Mouse (Mus musculus) urinary bladder, postnatal 36 days (tissue): ENCODE results near the gene Cacna2d3.

ENCODE experiments used
- DNase-seq, 2 experiments: peaks; one replicate each; pipeline ENCODE4 v3.0.0; 2022; ENCODE audit warnings: low spot score in 2 of 2, mixed read lengths in 1 of 2

The Cacna2d3 gene

DNA sequence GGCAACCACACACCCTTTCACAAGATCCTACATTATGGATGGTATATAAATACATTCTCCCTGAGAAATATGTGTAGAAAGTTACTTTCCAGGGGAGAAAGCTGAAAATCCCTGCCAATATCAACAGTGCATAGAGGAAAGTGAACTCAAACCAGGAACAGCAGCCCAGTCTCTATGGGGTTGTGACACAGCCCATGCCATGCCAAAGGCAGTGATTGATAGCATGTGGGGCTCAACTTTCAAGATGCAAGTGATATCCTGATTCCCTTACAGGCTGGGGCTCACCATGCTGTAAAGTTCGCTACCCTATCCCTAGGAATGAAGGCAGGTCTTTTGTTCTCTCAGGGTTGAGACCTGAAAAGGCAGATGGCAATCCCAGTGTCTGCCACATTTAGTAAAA is 229.9 kb downstream of the Cacna2d3 start:
- no peak for DNase-seq

DNA sequence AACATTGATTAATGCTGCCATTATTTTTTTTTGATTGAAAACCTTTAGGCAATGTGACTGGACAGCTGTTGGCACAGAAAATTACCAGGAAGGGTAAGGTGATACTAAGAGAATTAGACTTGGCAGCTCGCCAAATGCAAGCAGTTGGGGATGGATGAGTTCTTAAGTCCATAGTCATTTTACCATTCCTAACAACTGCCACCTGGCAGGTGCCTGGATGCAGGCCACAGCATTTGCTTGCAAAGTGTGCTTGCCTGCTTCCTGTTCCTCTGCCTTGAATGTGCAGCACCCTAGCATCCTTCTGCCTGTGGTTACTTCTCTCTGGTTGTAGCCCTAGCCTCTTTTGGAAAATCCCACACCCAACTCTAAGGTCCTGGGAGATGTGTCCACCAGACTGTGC is 236.2 kb downstream of the Cacna2d3 start:
- DNase-seq, result no peak

DNA sequence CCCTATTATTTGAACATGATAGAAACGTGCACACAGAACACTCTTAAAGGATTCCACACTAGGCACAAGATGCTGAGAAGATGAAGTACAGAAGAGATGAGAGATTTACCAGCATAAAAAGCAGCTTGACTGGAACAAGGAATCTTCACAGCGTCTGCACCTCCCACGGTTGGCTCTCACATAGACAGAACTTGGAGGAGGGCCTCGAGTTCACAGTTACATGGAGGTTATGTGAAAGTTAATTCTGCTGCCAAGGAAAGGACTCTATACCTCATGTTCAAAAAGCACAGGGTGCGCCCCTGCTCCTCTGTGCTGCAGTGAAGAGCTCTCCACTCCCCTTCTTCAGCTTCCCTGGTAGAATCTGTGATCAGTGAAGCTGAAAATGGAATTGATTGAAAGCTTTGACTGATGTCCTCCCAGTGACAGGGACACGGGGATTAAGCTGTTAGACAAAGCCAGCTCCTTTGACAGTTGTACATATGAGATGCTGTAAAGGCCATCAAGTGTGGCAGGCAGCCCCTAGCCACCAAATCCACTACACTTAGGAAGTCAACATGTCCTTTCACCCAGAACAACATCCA is 243.2 kb downstream of the Cacna2d3 start:
- DNase-seq, result no peak

DNA sequence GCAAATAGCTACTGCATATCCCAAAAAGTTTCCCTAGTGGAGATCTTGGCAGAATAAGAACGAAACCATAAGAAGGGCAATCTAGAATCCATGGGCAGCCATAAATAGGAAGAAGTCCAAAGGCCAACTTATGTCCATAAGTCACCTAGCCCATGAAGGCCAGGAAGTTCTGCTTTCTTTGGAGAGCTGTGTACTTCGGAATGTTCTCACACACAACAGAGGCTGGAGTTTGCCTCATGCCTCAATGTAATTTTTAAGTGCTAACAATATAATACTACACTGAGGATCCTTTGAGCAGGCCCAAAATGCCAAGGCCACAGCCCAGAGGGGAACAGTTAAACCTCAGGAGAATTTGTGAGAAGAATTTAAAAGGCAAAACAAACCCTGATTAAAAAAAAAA is 257.4 kb downstream of the Cacna2d3 start:
- DNase-seq, result no peak

DNA sequence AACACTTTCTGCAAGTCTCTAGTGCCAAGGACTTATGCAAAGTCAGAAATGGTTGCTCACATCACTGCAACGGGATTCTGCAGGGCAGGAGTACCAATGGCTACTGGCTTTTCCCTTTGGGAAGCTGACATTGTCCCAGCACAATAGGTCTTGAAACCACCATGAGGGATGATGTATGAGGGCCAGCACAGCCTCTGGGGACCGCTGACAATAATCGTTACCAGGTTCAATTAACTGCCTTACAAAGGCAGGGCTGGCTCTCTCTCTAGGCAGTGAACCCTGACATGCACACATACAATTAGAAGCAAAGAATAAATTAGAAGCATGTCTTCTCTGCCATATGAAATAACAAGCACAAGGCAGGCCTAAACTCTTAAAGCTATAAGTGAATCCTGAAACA is 272.5 kb downstream of the Cacna2d3 start:
- DNase-seq, result no peak

DNA sequence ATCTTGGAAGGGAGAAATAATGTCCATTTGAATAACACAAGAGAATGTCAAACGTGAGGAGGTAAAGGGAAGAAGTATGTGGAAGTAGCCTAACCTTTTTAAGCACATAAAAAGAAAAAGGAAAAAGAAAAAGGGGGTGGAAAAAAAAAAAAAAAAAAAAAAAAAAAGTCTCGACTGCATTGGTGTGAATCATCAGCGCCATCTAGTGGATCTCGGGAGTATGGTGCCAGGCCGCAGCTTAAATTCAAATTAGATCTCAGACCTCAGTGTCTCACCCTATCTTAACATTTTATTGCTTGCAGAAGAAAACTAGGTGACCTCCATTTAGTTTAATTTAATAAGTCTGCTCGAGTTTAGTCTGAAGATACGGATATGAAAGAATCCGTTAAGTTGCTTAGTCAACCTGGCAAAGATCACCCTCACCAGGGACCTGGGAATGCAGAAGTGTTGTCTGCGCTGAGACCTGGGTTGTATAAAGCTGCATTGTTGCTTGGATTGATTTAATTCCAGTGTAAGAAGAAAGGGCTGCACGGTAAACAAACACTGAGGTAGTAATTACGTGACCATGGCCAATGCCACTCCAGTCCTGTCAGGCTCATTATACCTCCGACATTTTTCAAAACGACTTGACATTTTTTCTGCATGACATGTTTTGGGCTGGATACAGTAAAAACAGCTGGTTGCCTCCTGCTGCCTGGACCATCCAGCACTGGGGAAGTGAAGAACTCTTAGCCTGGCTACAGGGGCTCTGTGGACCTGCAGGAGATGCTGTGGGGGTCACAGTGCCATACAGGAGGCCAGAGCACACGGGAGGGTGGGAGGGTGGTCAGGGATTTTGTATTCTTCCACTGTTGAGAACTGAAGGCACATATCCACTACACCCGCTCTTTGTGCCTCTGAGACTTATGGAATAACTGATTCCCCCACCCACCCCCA is 278.3 kb downstream of the Cacna2d3 start:
- peak; percentile 6 to 25 for DNase-seq

DNA sequence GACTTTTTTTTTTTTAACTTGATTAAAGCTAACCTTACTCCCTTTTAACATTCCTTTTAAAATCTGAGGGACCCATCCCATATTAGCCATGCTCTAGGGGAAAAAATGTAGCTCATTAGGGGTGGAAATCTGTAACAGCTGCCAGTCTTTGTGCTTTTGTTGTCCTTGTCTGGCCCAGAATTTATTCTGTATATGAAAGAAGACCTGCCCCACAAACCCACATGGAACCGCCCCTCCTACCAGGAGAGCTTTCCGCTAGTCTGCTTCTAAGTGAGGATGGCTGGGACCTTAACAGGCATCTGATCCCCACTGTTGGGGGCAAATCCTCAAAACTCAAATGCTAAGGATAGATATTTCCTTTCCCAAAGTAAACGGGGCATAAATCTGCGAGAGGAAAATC is 279.2 kb downstream of the Cacna2d3 start:
- DNase-seq, result no peak

DNA sequence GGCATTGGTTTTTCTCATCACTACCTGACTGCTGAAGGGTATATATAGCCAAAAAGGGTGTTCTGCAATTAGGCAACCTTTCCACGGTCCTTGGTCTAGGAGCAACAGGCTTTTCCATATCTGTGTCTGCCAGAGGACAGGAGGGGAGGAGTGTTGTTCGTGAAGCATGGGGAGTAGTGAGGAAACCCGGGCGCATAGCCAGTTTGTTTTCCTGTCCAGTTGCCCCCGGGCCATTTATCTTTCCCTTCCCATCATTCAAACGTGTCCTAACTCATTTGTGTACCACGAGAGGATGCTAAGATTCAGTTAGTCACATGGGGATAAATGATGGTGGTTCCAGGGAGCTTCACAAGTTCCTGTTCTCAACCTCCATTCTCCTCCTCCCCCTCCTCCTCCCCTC is 283.0 kb downstream of the Cacna2d3 start:
- DNase-seq, result no peak

DNA sequence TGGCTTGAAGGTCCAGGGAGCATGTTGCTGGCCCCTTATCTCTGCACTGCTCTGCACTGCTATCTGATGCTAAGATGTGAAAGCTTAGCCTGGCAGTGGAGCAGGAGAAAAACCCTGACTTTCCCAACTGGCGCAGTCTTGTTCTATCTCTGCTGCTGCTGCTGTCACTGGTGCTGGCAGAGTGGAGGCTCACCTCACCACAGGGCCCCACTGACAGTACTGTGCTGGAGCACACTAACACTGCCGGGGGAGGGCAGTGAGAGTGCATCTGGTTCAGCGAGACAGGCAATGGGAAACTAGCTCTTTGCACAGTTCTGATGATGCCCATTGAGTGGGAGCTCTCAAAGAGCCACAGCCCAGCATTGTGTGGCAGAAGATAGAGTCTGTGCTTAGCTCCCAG is 283.4 kb downstream of the Cacna2d3 start:
- DNase-seq, result no peak

DNA sequence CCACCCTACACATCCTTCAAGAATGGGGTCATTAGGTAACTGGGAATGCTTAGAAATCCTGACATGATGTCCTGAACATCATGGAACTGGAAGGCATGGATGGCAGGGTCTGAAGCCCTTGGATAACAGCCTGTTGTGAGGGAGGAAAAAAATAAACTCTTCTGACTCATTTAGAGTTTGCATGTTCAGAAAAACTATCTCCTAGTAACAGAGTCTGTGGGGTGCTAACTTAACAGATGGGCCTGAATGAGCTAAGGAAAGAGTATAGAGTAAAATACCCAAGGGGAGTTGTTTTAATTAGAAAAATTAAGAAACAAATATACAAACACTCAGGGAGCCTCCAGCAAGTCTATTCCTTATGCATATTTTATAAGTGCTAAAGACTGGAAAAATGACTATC is 286.5 kb downstream of the Cacna2d3 start:
- no peak for DNase-seq

DNA sequence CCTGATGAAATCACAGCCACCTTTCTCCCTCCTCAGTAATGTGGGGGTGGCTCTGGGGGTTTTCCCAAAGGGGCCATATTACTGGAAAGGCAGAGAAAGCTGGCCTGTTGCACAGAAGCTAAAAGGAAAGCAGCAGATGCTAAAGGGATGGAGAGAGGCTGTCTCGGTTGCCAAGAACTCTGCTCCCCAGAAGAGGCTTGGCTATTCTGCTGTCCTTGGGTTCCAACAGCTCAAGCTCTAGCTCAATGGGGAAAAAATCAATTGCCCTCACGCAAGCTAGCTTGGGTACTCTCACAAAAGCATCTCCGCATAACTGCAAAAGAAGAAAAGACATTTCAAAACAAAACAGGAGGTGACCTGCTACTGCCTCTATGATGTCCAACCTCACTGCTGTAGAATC is 287.9 kb downstream of the Cacna2d3 start:
- DNase-seq, result no peak

DNA sequence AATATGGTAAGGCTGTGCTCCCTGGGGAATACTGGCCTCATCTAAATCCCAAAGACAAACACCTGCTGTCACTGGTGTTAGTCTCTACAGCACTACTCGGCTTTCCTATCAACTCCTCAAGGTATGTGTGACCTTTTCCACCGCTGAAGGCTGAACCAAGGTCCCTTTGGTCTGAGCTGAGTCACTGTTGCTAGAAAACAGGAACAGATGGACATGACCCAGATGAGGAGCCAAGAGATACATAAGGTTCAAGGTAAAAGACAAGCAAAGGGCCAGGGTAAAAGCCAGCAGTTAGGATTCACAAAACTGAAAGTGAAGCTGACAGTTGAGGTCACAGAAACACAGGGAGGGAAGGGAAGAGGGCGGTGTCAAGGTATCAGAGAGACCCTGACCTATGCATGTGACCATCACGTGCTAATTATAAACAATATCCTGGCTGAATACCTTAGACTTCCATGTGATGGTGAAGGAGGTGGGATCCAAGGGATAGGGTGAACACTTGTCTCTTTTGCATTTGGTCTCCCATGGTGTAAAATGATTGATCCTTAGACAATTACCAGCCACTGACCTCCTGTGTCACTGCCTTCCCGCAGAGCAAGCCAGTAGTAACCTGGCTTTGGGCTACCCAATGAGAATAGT is 288.5 kb downstream of the Cacna2d3 start:
- no peak for DNase-seq

DNA sequence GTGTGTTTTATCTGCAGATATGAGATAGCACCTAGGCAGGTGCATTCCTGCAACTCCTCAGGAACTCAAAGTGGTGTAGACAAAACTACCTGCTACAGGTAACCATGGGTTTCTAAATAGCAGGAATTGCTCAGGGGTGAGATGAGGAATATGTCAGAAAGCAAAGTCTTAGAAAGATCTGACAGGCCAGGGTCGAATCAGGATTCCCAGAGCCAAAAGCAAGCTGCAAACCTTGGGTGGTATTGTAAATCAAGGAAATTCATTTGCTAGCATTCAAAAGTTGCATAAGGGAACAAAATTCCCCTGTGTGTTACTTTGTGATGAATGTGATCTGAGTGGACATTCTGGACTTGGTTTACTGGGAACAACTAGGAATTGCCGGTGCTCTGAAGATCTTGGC is 291.9 kb downstream of the Cacna2d3 start:
- DNase-seq, result no peak

DNA sequence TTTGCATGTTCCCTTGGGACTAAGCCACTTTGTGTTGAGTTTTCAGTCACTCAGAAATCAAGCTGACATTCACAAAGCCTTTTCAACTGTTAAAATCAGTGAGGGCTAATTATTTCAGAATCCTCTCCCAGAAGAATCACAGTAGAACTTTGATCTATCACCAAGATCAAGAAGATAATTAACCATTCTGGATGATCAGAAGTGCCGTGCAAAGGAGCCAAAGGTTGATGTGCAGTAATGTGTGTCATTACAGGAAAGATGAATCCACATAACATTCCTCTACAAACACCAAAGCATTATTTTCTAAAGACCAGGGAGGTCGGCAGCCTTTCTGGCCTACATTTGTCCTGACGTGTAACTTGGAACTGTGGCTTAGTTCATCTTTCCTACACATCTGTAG is 296.0 kb downstream of the Cacna2d3 start:
- DNase-seq, result no peak

DNA sequence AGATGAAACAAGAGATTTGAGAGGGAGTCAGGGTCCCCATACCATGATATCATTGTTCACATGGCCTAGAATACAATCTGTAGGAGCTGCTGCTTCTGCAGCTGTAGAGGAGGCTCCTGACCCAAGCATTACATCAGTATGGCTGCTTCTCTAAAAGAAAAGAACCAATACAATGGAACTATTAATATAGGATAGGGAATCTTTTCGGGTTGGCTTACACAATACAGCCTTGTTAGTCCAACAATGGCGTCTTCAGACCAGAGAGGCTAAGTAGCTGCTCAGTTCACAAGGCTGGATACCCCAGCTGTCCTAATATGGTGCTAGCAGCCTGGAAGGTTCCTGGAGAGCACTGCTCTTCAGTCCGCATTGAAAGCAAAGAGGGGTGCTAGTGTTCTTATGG is 296.5 kb downstream of the Cacna2d3 start:
- no peak for DNase-seq

DNA sequence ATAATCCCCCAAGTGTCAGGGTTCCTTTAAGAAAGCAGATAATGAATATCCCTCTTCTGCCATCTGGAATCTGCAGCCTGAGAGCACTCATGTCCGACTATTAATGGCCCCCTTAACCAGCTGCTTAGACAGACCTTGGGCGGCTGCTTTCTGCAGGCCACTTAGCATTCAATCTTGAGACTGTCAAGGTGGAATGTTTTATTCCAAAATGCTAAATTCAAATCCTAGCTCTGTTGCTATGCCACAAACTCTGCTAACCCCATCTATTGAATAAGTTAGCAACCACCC is 315.8 kb downstream of the Cacna2d3 start:
- DNase-seq, result no peak

DNA sequence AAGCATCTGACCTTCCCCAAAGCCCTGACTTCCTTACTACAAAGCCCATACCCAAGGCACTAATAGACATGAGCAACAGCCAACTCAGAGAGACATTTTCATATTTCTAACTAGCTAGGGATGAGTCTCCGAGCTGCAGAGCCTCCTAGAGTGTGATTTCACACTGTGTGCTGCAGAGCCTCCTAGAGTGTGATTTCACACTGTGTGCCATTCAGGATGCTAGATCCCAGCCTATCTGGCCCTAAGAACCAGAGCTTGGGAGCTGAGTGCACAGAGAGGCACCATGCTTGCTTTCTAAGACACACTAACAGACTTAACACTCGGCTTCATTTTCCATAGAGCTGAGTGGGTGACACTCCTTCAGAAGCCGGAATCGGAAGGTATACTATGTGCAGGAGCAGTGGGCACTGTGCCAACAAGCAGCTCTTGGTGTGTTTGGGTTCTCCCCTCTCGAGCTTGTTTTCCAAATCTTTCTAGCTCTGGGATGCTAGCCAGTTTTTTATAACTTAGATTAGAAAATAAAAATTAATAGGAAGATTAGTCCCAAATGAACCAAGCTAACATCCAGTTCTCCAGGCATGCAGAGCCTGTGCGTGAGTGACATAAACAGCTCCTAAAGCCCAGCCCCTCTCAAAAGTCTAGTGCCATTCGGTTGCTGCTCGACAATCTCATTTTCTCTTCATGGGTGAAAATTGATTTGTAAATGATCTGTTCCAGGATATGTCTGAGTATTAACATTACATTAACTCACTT is 316.4 kb downstream of the Cacna2d3 start:
- no peak for DNase-seq

DNA sequence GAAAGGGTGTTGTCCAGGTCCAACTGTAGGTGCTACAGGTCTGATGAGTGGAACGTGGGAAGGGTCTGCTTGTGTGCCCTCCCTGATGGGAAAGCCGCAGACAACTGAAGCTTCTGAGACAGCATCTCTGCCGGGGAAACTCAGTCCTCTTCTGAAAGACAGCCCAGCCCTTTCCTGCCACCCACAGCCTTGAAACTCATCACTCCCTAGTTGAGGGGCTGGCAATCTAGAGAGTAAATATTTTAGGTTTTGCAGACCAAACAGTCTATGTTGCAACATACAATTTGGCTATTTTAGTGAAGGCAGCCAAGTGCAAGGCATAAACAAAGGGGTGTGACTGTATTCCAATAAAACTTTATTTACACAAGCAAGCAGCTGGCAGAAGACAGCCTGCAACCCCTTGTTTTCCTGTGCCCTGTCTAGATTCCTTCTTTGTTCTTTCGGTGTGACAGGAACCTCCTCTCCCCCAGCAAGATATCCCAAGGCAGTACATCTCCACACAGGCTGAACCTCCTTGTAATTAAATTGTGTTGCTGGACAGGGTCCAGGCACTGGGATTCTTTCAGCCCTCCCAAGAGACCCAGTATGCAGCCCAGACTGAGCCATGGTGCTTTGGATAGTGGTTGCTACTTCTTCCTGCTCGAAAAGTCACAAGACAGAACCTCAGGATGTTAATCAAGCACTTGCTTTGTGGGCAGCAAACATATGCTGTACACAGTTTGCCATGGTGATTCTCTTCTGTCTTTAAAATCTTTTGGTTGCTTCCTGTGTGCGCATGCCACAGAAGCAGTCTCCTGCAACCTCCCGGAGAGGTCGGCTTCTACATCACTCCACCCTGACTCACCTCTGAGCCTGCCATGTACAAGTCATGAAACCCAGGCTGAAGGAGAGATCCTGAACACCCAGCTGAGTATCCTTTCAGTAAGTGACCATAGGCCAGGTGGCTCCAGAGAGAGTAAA is 317.5 kb downstream of the Cacna2d3 start:
- no peak for DNase-seq

DNA sequence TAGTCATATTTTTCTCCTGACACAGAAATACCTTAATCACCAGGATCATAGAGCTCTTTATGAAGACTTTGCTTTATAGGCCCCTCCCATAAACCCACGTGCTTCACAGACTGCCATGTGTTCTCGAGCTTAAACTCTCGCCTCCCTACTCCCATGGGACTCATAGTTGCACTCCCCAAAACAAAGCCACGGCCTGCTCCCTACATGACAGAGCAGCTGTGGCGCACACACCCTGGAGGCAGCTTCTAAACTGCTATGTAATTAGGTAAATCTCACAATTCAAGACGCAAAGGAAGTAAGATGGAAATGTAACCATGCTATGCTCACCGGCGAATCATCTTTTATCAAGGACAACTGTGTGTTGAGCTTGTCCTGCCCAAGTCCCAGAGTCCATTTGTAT is 319.2 kb downstream of the Cacna2d3 start:
- no peak for DNase-seq

DNA sequence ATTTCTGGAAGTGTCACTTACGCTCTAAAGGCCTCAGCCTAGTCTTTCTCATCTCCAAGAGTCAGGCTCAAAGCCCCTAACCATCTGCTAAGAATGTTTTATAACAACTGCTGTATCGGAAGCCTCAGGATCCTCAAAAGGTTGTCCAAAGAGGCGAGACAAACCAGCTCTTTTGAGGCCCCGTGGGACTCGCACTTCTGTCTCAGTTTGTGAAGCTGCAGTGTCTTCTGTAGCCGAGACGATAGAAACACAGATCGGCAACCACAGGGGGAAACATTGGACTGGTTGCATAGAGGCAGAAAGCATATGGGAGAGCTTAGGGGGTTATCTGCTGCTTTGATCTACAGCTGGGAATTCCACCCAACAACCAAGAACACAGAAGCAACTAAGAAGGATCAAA is 327.9 kb downstream of the Cacna2d3 start:
- DNase-seq, result no peak

DNA sequence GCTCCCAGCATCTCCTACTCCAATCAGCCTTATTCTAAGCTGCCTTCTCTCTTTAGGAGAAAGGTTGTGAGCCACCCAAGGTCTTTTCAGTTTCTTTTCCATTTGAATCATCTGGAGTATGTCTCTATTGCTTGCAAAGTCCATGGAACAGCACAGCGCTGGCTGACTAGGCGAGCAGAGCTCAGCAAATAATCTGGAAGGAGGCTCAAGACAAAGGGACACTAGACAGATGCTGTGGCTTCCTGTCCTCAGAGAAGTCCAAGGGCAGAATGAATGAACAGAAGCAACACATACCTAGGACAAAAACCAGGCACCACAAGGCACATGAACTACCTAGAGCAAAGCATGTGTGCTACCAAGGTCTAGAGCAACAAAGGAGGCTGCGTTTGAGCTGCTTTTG is 328.8 kb downstream of the Cacna2d3 start:
- no peak for DNase-seq
